Mouse (Mus musculus): ENCODE measurements around the gene Gm45234. TPM values are rescaled to one million over a fixed set of nuclear protein-coding genes. Genes with fewer than 3 reads are reported as not detected.

Gene Gm45234
- total and polyA plus RNA-seq, 3 experiments = not detected

- no peak overlapping the region for H3K27ac ChIP-seq (ENCODE audit: insufficient read depth, low read depth)
- no peak for DNase-seq (ENCODE audit: extremely low read depth)
- no peaks in the 10 kb centered on the region for H3K27me3 ChIP-seq (replicated peaks)
- peaks cover 4 to 22% of the 10 kb centered on the region in 2 experiments for H3K4me1 ChIP-seq (ENCODE audit: control insufficient read depth in 1 of 2, insufficient read depth in 2 of 2)
- peaks cover 5% of the 10 kb centered on the region; the same call in 1 of the 2 replicates for H3K79me2 ChIP-seq (replicated peaks; ENCODE audit: control insufficient read depth, extremely low read depth, insufficient read depth, poor library complexity, severe bottlenecking)
- peaks cover 20 to 63% of the 10 kb centered on the region in 2 experiments for H3K36me3 ChIP-seq (replicated peaks in 1 of 2; ENCODE audit: control insufficient read depth in 1 of 2, insufficient read depth in 1 of 2, low read length in 1 of 2)
- TF ChIP-seq NELFE (IDR thresholded peaks at IDR 0.05; ENCODE audit: low read depth, low read length) (no peak), USF2 (conservative IDR thresholded peaks at IDR 0.05; ENCODE audit: low read depth, low read length) (no peak), ETS1 (conservative IDR thresholded peaks at IDR 0.05; ENCODE audit: low read depth, low read length) (no peak), MAX (IDR thresholded peaks at IDR 0.05; ENCODE audit: low read length) (no peak), POLR2AphosphoS2 (IDR thresholded peaks at IDR 0.05; ENCODE audit: low read depth, low read length) (no peak), E2F4 (IDR thresholded peaks at IDR 0.05; ENCODE audit: insufficient replicate concordance, low read depth, low read length) (no peak), JUND (conservative IDR thresholded peaks at IDR 0.05; ENCODE audit: low read depth, low read length) (no peak), KAT2A (IDR thresholded peaks at IDR 0.05; ENCODE audit: insufficient replicate concordance, low read length) (no peak), EP300 (IDR thresholded peaks at IDR 0.05; ENCODE audit: low read length) (no peak), MAZ (IDR thresholded peaks at IDR 0.05; ENCODE audit: low read depth, low read length) (no peak), MXI1 (IDR thresholded peaks at IDR 0.05; ENCODE audit: low read depth, low read length) (no peak), TCF12 (IDR thresholded peaks at IDR 0.05; ENCODE audit: low read depth, low read length) (no peak), POLR2A (IDR thresholded peaks at IDR 0.05; ENCODE audit: low read depth, low read length) (no peak), MAFK (IDR thresholded peaks at IDR 0.05; ENCODE audit: insufficient replicate concordance, low read length) (no peak), NRF1 (IDR thresholded peaks at IDR 0.05; ENCODE audit: low read depth, low read length) (no peak), TBP (conservative IDR thresholded peaks at IDR 0.05; ENCODE audit: low read depth, low read length) (no peak), MEF2A (IDR thresholded peaks at IDR 0.05; ENCODE audit: borderline replicate concordance, low read depth, low read length) (no peak)
- H3K4me3 ChIP-seq (replicated peaks in 1 of 3; ENCODE audit: low read depth in 2 of 3, low read length in 2 of 3, poor library complexity in 1 of 3) = no peak overlapping the region
- dilution Hi-C loops (cut with MboI; ENCODE audit: extremely low pct_ligation_motif_present, extremely low pct_unique_long_range_greater_than_20kb, low sequenced_read_pairs) = no loop called here
- H3K9me3 ChIP-seq (replicated peaks; ENCODE audit: low read length) = no peaks in the 10 kb centered on the region
- H3K4me2 ChIP-seq (ENCODE audit: insufficient read depth, low read depth, poor library complexity, severe bottlenecking) = no peak overlapping the region
- in situ Hi-C loops (cut with MboI; ENCODE audit: low pct_ligation_motif_present, low pct_unique_long_range_greater_than_20kb, low sequenced_read_pairs) = no loop called here
- no peak overlapping the region for H3K9ac ChIP-seq (ENCODE audit: insufficient read depth, low read depth)
Observed at GRCm38 (mm10) chr6:124750405-124750804, 5.4 kb downstream of the Gm45234 start.

GRCm38 (mm10) chr6:124746654-124747632 lies 8.9 kb downstream of the Gm45234 start:
- DNase-seq (ENCODE audit: extremely low read depth) = no peak
- Histone ChIP-seq H3K36me3 (replicated peaks in 1 of 2; ENCODE audit: control insufficient read depth in 1 of 2, insufficient read depth in 1 of 2, low read length in 1 of 2) (peaks cover 38 to 71% of the 10 kb centered on the region in 2 experiments), H3K9ac (ENCODE audit: insufficient read depth, low read depth) (0 out of 2 replicates have a peak overlapping the region, but pooled peaks have one; percentile 74), H3K9me3 (replicated peaks; ENCODE audit: low read length) (no peaks in the 10 kb centered on the region), H3K4me3 (replicated peaks in 1 of 3; ENCODE audit: low read depth in 2 of 3, low read length in 2 of 3, poor library complexity in 1 of 3) (no peak overlapping the region), H3K27ac (ENCODE audit: insufficient read depth, low read depth) (no peak overlapping the region), H3K79me2 (replicated peaks; ENCODE audit: control insufficient read depth, extremely low read depth, insufficient read depth, poor library complexity, severe bottlenecking) (0 out of 2 replicates have a peak, but pooled peaks cover 2% of the 10 kb centered on the region), H3K27me3 (replicated peaks) (no peaks in the 10 kb centered on the region), H3K4me1 (ENCODE audit: control insufficient read depth in 1 of 2, insufficient read depth in 2 of 2) (peaks cover 16 to 41% of the 10 kb centered on the region in 2 experiments), H3K4me2 (ENCODE audit: insufficient read depth, low read depth, poor library complexity, severe bottlenecking) (0 out of 2 replicates have a peak overlapping the region, but pooled peaks have one; percentile 73)
- in situ Hi-C loops (cut with MboI; ENCODE audit: low pct_ligation_motif_present, low pct_unique_long_range_greater_than_20kb, low sequenced_read_pairs) (no loop called here), dilution Hi-C loops (cut with MboI; ENCODE audit: extremely low pct_ligation_motif_present, extremely low pct_unique_long_range_greater_than_20kb, low sequenced_read_pairs) (no loop called here)
- TF ChIP-seq IRF4 (IDR thresholded peaks at IDR 0.05; ENCODE audit: low read depth, low read length) (no peak), MYC (IDR thresholded peaks at IDR 0.05; ENCODE audit: low read depth, low read length) (no peak), CHD1 (IDR thresholded peaks at IDR 0.05; ENCODE audit: low read depth, low read length) (no peak), EP300 (IDR thresholded peaks at IDR 0.05; ENCODE audit: low read length) (no peak), BHLHE40 (IDR thresholded peaks at IDR 0.05; ENCODE audit: low read depth, low read length) (no peak), SIN3A (IDR thresholded peaks at IDR 0.05; ENCODE audit: low read length) (no peak), USF2 (conservative IDR thresholded peaks at IDR 0.05; ENCODE audit: low read depth, low read length) (no peak), RCOR1 (conservative IDR thresholded peaks at IDR 0.05; ENCODE audit: low read depth, low read length) (no peak), ZC3H11A (IDR thresholded peaks at IDR 0.05; ENCODE audit: low read depth, low read length) (no peak), ELF1 (IDR thresholded peaks at IDR 0.05; ENCODE audit: low read depth, low read length) (no peak), MAZ (IDR thresholded peaks at IDR 0.05; ENCODE audit: low read depth, low read length) (no peak), POLR2AphosphoS2 (IDR thresholded peaks at IDR 0.05; ENCODE audit: low read depth, low read length) (no peak), ZMIZ1 (IDR thresholded peaks at IDR 0.05; ENCODE audit: low read depth, low read length) (no peak), MEF2A (IDR thresholded peaks at IDR 0.05; ENCODE audit: borderline replicate concordance, low read depth, low read length) (no peak), USF1 (IDR thresholded peaks at IDR 0.05; ENCODE audit: low read depth, low read length) (no peak), SMC3 (IDR thresholded peaks at IDR 0.05; ENCODE audit: low read depth, low read length) (no peak), PAX5 (IDR thresholded peaks at IDR 0.05; ENCODE audit: low read length) (no peak), JUN (IDR thresholded peaks at IDR 0.05; ENCODE audit: insufficient read depth, low read depth, low read length) (no peak)

All from CH12.LX (cell line).